Mouse (Mus musculus) lung, postnatal 0 days (tissue): ENCODE data around the gene Cdk18. TPM values are rescaled to one million over a fixed set of nuclear protein-coding genes. Genes with fewer than 3 reads are reported as not detected.
A peak's percentile ranks its signal among the peaks of the same experiment; 100 is the strongest.
"Not testable (repeated sequence)": the region's sequence is repeated elsewhere in the genome, so short reads cannot be mapped to it uniquely, and the experiment has no call there.

ENCODE experiments used
- ATAC-seq: fragments of 200-750 bp; cut with Nextera tagmentation; 2 replicates; pipeline ENCODE4 v1.8.0; 2017; ENCODE audit warnings: moderate library complexity
- DNase-seq: peaks from one replicate; pipeline ENCODE4 v3.0.0-alpha.2; 2016; ENCODE audit warnings: low spot score
- H3K27ac ChIP-seq: fragments of 300-500 bp; sonication (generic); 2 replicates; pipeline ENCODE4 v1.5.1; 2014; ENCODE audit warnings: antibody characterized with exemption, mild to moderate bottlenecking, low read length, mixed read lengths
- H3K27me3 ChIP-seq: fragments of 300-500 bp; sonication (generic); replicated peaks from 2 replicates; pipeline ENCODE4 v1.6.1; 2014; ENCODE audit warnings: low read length, mixed read lengths; ENCODE audit not compliant: insufficient read depth
- H3K36me3 ChIP-seq: fragments of 300-500 bp; sonication (generic); 2 replicates; pipeline ENCODE4 v1.6.1; 2014; ENCODE audit warnings: low read length, mixed read lengths; ENCODE audit not compliant: insufficient read depth
- H3K4me1 ChIP-seq: fragments of 300-500 bp; sonication (generic); 2 replicates; pipeline ENCODE4 v1.6.1; 2014; ENCODE audit warnings: antibody characterized with exemption, low read depth, low read length, mixed read lengths; ENCODE audit not compliant: insufficient read depth
- H3K4me2 ChIP-seq: fragments of 300-500 bp; sonication (generic); replicated peaks from 2 replicates; pipeline ENCODE4 v1.6.1; 2014; ENCODE audit warnings: low read depth, mild to moderate bottlenecking, low read length, moderate library complexity, mixed read lengths
- H3K4me3 ChIP-seq: fragments of 300-500 bp; sonication (generic); 2 replicates; pipeline ENCODE4 v1.5.1; 2014; ENCODE audit warnings: low read depth, low read length
- H3K9ac ChIP-seq: fragments of 300-500 bp; sonication (generic); replicated peaks from 2 replicates; pipeline ENCODE4 v1.6.1; 2014; ENCODE audit warnings: low read depth, mild to moderate bottlenecking
- H3K9me3 ChIP-seq: fragments of 300-500 bp; sonication (generic); 2 replicates; pipeline ENCODE4 v1.6.1; 2016; ENCODE audit warnings: low read length, mixed read lengths
- CTCF ChIP-seq: IDR thresholded peaks from 2 replicates; pipeline ENCODE4 v1.5.1; 2016; ENCODE audit warnings: antibody characterized with exemption, mild to moderate bottlenecking
- EP300 ChIP-seq: IDR thresholded peaks from 2 replicates; pipeline ENCODE4 v1.6.1; 2016; ENCODE audit warnings: antibody characterized with exemption, mild to moderate bottlenecking, control low read depth
- WGBS: fragments of 180-500 bp; shearing (Covaris S2); extraction: QIAGEN DNeasy Blood & Tissue Kit; methylation state at CpG from one replicate; pipeline ENCODE4 v1.1.7; 2014; 5-methylcytosine and 5-hydroxymethylcytosine counted together
- polyA plus RNA-seq: library from polyadenylated mRNA; unstranded; fragments of >200 nt; fragmentation: Nextera tagmentation; extraction: Ambion mirVana; gene quantifications from 2 replicates; pipeline ENCODE4 v1.2.1, GENCODE M21; 2015

The Cdk18 gene
- polyA plus RNA-seq, 1 experiment from 2014 or later: 6.5 TPM

- WGBS: 9% methylated on average over 11 of the region's 12 CpGs
- H3K4me2 ChIP-seq: peak overlapping the region; percentile 14; the same call in 1 of the 2 replicates
- ATAC-seq: peak; percentile 48
- no peak overlapping the region for H3K4me3 ChIP-seq
- no peaks in the 10 kb centered on the region for H3K27me3 ChIP-seq
- H3K27ac ChIP-seq: no peak overlapping the region
- H3K36me3 ChIP-seq: no peaks in the 10 kb centered on the region
- no peak overlapping the region; the same call in 1 of the 2 replicates for H3K9ac ChIP-seq
- no peaks in the 10 kb centered on the region for H3K9me3 ChIP-seq
- H3K4me1 ChIP-seq: peaks cover 7% of the 10 kb centered on the region; the same call in 1 of the 2 replicates
- no peak for TF ChIP-seq CTCF
- TF ChIP-seq EP300: no peak
- peak; percentile 75 for DNase-seq
Measured at GRCm38 (mm10) chr1:132168115-132168767, 28.8 kb upstream of the Cdk18 start.

GRCm38 (mm10) chr1:132165859-132166258 lies 26.4 kb upstream of the Cdk18 start:
- DNase-seq: no peak
- TF ChIP-seq CTCF (peak; percentile 59), EP300 (no peak)
- H3K4me1 ChIP-seq: peaks cover 7% of the 10 kb centered on the region; the same call in 1 of the 2 replicates
- no peaks in the 10 kb centered on the region for H3K36me3 ChIP-seq
- H3K27me3 ChIP-seq: no peaks in the 10 kb centered on the region
- 60% methylated on average over 3 of the region's 3 CpGs for WGBS
- H3K9me3 ChIP-seq: no peaks in the 10 kb centered on the region
- no peak for ATAC-seq
- H3K27ac ChIP-seq: no peak overlapping the region
- H3K9ac ChIP-seq: no peak overlapping the region
- H3K4me2 ChIP-seq: no peak overlapping the region
- no peak overlapping the region for H3K4me3 ChIP-seq

DNA sequence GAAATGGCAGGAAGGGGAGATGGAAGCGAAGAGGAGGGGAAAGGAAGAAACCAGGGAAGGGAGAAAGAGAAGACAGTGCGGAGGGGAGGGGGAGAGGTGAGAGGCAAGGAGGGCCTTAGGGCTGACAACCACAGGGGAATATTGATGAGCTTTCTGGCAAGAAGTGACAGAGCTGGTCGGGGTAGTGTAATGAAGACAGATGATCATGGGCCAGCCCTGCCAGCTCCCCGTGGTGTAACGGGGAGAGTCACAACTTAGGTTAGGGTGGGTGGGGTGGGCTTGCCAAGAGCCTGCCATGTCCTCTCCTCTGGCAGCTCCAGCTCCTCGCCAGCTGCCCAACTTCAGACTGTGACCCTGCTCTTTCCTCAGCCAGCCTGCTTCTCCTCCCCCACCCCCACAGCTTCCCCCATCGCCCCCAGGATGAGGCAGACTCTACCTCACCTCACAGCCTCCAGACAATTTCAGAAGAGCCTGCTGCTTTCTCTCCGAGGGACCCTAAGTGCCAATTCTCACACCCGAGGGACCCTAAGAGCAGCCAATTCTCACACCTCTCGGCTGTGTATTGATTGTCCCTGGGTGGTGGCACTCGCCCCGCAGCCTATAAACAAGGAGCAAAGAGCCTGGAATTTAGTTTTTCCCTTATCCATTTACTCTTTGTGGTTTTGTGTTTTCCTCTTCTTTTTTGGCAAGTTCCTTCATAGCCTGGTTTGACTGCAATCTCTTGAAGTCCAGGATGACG lies 25.5 kb upstream of the Cdk18 start:
- no peak overlapping the region for H3K27ac ChIP-seq
- no peaks in the 10 kb centered on the region for H3K27me3 ChIP-seq
- H3K4me1 ChIP-seq: peaks cover 7% of the 10 kb centered on the region; the same call in 1 of the 2 replicates
- TF ChIP-seq CTCF (no peak), EP300 (no peak)
- no peak overlapping the region for H3K4me3 ChIP-seq
- H3K36me3 ChIP-seq: no peaks in the 10 kb centered on the region
- WGBS: 20% methylated on average over 13 of the region's 13 CpGs
- no peak for DNase-seq
- H3K4me2 ChIP-seq: no peak overlapping the region
- no peak overlapping the region for H3K9ac ChIP-seq
- H3K9me3 ChIP-seq: no peaks in the 10 kb centered on the region
- no peak; the same call in 1 of the 2 replicates for ATAC-seq

DNA sequence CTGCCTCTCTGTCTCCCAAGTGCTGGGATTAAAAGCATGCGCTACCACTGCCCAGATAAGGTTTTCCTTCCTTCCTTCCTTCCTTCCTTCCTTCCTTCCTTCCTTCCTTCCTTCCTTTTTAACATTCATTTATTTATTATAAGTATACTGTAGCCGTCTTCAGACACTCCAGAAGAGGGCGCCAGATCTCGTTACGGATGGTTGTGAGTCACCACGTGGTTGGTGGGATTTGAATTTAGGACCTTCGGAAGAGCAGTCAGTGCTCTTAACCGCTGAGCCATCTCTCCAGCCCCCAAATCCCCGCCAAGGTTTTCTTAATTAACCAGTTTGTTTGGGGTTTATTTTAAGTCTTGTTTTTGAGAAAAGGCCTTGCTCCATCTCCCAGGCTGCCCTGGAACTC lies 23.1 kb upstream of the Cdk18 start:
- H3K4me2 ChIP-seq, H3K9me3 ChIP-seq, H3K9ac ChIP-seq, H3K36me3 ChIP-seq, H3K27ac ChIP-seq, H3K27me3 ChIP-seq, DNase-seq, H3K4me1 ChIP-seq, H3K4me3 ChIP-seq, ATAC-seq: not testable (repeated sequence)
- peak; percentile 43 for TF ChIP-seq CTCF
- 50% methylated on average over 9 of the region's 9 CpGs for WGBS

- peaks cover 6% of the 10 kb centered on the region; the same call in 1 of the 2 replicates for H3K27me3 ChIP-seq
- no peaks in the 10 kb centered on the region for H3K4me1 ChIP-seq
- TF ChIP-seq CTCF (no peak), EP300 (no peak)
- DNase-seq (peak; percentile 67), ATAC-seq (peak; percentile 79)
- H3K9ac ChIP-seq: no peak overlapping the region
- no peaks in the 10 kb centered on the region for H3K36me3 ChIP-seq
- H3K4me2 ChIP-seq: no peak overlapping the region
- no peaks in the 10 kb centered on the region for H3K9me3 ChIP-seq
- 41% methylated on average over 7 of the region's 7 CpGs for WGBS
- 0 out of 2 replicates have a peak overlapping the region, but pooled peaks have one; percentile 26 for H3K27ac ChIP-seq
- no peak overlapping the region for H3K4me3 ChIP-seq
Measured at GRCm38 (mm10) chr1:132161211-132161880, 21.9 kb upstream of the Cdk18 start.

GRCm38 (mm10) chr1:132159681-132160080 lies 20.2 kb upstream of the Cdk18 start:
- Histone ChIP-seq H3K4me3 (no peak overlapping the region), H3K9ac (no peak overlapping the region), H3K27ac (no peak overlapping the region), H3K36me3 (no peaks in the 10 kb centered on the region), H3K4me1 (no peaks in the 10 kb centered on the region), H3K4me2 (no peak overlapping the region), H3K9me3 (no peaks in the 10 kb centered on the region), H3K27me3 (peaks cover 6% of the 10 kb centered on the region; the same call in 1 of the 2 replicates)
- 65% methylated on average over 4 of the region's 4 CpGs for WGBS
- ATAC-seq (no peak), DNase-seq (no peak)
- no peak for TF ChIP-seq EP300
- no peak for TF ChIP-seq CTCF
